Mouse (Mus musculus) thymus, adult 2 months (tissue): ENCODE measurements around the gene Pik3r6.

Experiments used
- CTCF ChIP-seq: fragments of 200-500 bp; IDR thresholded peaks from 2 replicates; pipeline ENCODE4 v1.5.1; 2012; ENCODE audit warnings: mild to moderate bottlenecking, control low read depth, low read length, moderate library complexity, borderline replicate concordance; ENCODE audit not compliant: control insufficient read depth, poor library complexity, insufficient read depth; ENCODE audit errors: extremely low read depth
- POLR2A ChIP-seq: fragments of 200-500 bp; IDR thresholded peaks from 2 replicates; pipeline ENCODE4 v1.6.1; 2012; ENCODE audit warnings: mild to moderate bottlenecking, low read length, control low read depth, moderate library complexity; ENCODE audit not compliant: control insufficient read depth, poor library complexity, insufficient read depth; ENCODE audit errors: extremely low read depth

DNA sequence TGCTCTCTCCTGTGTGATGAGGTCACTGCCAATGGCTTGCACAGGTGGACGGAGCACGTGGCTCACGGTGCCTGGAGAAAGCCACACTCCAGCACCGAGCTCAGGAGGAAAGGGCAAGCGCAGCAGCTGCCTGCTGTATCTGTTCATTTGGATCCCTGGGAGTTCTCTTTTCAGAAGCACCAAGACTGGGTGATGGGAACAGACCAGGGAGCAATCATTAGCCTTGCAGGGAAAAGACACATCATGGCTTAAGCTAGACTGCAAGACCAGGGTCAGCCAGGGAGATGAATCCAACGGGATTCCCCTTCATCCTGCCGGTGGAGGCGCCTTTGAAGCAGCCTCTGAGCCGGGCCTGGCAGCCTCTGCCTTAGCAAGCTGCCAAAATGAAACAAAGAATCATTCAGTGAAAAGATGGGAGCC, 76.7 kb downstream of the Pik3r6 start:
- TF ChIP-seq POLR2A (no peak), CTCF (no peak)
